Mouse (Mus musculus): ENCODE data around the gene Hey2. TPM values are rescaled to one million over a fixed set of nuclear protein-coding genes. Genes with fewer than 3 reads are reported as not detected.
A peak's percentile ranks its signal among the peaks of the same experiment; 100 is the strongest.

Gene Hey2
- polyA plus RNA-seq, 1 experiment from 2014 or later: 9.8 TPM

DNA sequence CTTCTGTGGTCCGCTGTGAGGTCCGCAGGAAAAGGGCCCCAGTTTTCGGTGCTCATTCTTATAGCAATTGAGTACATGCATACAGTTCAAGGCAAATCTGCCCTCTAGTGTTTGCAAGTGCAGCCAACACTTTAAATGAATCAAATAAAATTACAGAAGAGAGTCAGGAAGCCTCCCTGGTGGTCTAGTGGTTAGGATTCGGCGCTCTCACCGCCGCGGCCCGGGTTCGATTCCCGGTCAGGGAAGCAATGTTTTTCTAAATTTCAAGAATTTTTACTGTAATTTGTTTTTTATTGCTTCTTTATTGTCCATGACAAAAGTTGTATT lies 31.7 kb downstream of the Hey2 start:
- peaks cover 5% of the 10 kb centered on the region for H3K4me1 ChIP-seq
- H3K27ac ChIP-seq (replicated peaks): peak overlapping the region; percentile 64
- ATAC-seq (ENCODE audit: low FRiP score): peak; percentile 97
- H3K4me3 ChIP-seq (replicated peaks): peak overlapping the region; percentile 47
- H3K36me3 ChIP-seq: no peaks in the 10 kb centered on the region
- 16% methylated on average over 11 of the region's 11 CpGs for WGBS
- H3K27me3 ChIP-seq (replicated peaks): no peaks in the 10 kb centered on the region
- H3K9ac ChIP-seq (replicated peaks): peak overlapping the region; percentile 40
- no peaks in the 10 kb centered on the region for H3K9me3 ChIP-seq (replicated peaks)
- peak overlapping the region; percentile 52 for H3K4me2 ChIP-seq

DNA sequence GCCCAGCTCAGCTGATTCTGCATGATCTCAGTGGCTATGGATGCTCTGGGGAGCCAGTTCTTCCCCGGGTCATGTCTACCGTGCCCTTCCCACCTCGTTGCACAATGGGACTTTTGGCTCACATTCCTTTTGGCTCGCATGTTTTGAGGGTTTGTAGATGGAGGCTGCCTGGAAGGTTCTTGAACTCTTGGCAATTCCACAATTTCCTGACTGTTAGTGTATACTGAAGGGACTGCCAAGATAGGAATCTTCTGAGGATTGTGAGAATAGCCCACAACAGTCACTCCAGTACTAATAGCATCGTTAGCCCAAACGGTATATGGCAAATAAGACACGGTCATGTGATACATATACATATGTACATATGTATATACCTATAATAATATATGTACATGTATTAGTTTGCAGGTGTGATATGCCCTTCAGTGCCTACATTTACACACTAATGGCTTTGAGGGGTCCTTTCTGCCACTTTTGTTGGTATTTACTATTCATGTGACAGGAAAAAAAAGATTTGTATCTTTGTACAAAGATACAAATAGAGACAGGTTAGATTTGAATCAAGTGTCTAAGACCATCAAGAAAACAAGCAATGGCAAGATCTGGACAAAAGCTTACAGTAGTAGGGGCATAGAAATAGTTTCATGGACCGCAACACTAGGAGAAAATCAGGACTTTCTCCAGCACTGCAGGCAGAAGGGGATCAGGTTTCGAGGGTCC lies 32.2 kb downstream of the Hey2 start:
- H3K9me3 ChIP-seq (replicated peaks): no peaks in the 10 kb centered on the region
- H3K27me3 ChIP-seq (replicated peaks): no peaks in the 10 kb centered on the region
- peak overlapping the region; percentile 52 for H3K4me2 ChIP-seq
- no peaks in the 10 kb centered on the region for H3K36me3 ChIP-seq
- peaks cover 5% of the 10 kb centered on the region for H3K4me1 ChIP-seq
- peak overlapping the region; percentile 40 for H3K9ac ChIP-seq (replicated peaks)
- ATAC-seq (ENCODE audit: low FRiP score): peak; percentile 74
- H3K27ac ChIP-seq (replicated peaks): peak overlapping the region; percentile 64
- peak overlapping the region; percentile 47 for H3K4me3 ChIP-seq (replicated peaks)
- WGBS: 39% methylated on average over 9 of the region's 9 CpGs

DNA sequence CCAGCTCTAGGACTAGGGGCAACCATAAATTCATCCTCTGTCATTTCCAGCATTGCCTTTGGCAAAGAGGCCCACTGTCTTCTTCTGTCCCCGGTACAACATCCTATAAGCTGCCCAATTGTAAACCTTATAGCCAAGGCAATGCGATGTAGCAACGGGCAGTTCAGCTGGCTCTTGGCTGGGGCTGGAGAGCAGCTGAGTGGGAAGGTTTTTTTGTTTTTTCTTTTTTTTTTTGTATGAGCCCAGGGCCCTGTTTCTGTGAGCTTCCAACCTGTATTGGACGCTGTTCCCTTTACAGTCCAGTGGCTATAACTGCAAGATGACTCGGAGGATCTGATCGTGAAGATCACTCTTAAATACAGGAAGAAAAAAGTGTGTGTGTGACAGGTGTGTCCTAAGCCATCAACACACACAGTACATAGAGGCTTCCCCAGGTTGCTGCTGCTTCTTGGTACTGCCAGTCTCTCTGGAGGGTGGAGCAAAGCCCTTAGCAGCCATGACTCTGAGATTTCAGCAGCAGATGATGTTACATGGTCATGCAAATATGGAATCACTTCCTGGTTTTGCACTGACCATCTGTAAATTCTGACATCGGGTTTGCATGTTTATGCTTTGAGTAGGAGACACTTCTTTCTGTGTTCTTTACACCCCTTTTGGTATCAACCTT lies 38.9 kb downstream of the Hey2 start:
- peak; percentile 7; the same call in 1 of the 2 replicates for ATAC-seq (ENCODE audit: low FRiP score)
- peak overlapping the region; percentile 77 for H3K4me2 ChIP-seq
- WGBS: 31% methylated on average over 7 of the region's 7 CpGs
- H3K27me3 ChIP-seq (replicated peaks): no peaks in the 10 kb centered on the region
- H3K4me3 ChIP-seq (replicated peaks): peak overlapping the region; percentile 96
- H3K27ac ChIP-seq (replicated peaks): peak overlapping the region; percentile 98
- peak overlapping the region; percentile 89 for H3K9ac ChIP-seq (replicated peaks)
- peaks cover 9% of the 10 kb centered on the region for H3K4me1 ChIP-seq
- H3K36me3 ChIP-seq: no peaks in the 10 kb centered on the region
- no peaks in the 10 kb centered on the region for H3K9me3 ChIP-seq (replicated peaks)

DNA sequence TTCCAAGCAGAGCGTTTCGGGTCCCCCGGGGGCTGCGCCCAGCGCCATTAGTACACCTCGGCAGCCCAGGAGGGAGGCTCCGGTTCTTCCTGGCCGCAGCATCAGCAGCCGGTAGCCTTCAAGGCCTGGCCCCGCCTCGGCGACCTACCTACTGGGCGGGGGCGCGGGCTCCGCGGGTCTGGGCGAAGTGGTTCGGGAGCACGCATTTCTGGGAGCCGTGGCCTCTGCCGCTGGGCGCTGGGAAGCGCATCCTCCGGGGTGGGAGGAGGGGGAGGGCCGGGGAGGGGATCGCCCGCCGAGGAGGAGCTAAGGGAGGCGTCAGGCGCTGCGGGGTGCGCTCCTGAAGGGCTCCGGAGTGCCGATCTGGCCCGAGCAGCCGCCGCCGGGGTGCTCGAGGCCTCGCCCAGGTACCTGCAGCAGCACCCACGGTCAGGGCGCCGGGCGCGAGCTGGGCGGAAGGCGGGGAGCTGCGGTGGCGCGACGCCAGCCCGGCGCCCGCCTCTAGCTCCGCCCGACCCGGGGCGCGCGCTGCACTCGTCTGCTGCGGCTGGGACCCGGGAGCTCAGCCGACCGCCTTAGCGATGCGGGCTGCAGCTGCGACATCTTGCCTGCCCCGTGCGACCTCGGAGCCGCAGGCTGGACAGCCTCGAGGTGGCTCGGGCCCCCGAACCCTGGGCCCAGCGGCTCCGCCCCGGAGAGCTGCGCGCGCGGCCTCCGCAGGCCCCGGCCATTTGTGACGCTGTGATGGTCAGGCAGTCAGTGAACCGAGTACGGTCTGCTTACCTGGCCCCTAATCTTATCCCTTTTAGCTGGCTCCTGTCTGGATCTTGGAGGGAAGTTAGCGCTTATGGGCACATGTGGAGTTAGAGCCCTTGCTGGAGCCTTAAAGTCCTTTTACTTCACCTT lies 39.7 kb downstream of the Hey2 start, which contains the start of gene Ncoa7:
Gene Ncoa7 (minus strand): TSS at position 646 of the 906 bp plus-strand sequence.
- WGBS: under 1% methylated on average over 88 of the region's 89 CpGs
- ATAC-seq (ENCODE audit: low FRiP score): peak; percentile 92
- peak within 1 kb of the TSS; percentile 77 for H3K4me2 ChIP-seq

DNA sequence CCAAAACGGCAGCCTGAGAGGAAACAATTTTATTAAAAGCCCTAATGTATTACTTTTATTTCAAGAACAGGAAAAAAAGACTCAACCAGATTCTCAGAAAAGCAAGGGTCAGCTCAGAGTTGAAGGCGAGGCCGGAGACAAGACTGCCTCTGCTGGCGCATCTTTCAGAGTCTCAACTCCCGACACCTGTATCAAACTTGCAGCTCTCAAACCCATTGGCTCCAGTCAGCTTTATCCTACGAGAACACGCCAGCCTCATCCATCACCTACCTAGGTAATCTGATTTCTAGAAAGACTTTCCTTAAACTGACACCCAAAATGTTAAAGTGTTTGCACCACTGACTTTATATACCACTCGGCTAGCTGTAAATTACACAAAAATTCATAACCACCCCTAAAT lies 40.6 kb downstream of the Hey2 start:
- H3K9me3 ChIP-seq (replicated peaks): no peaks in the 10 kb centered on the region
- peak overlapping the region; percentile 96 for H3K4me3 ChIP-seq (replicated peaks)
- peak; percentile 43 for ATAC-seq (ENCODE audit: low FRiP score)
- no peaks in the 10 kb centered on the region for H3K36me3 ChIP-seq
- H3K27me3 ChIP-seq (replicated peaks): no peaks in the 10 kb centered on the region
- 8% methylated on average over 8 of the region's 8 CpGs for WGBS
- peak overlapping the region; percentile 89 for H3K9ac ChIP-seq (replicated peaks)
- peak overlapping the region; percentile 77 for H3K4me2 ChIP-seq
- peaks cover 9% of the 10 kb centered on the region for H3K4me1 ChIP-seq
- H3K27ac ChIP-seq (replicated peaks): peak overlapping the region; percentile 98

More for the DNA sequence above, 39.7 kb downstream of the Hey2 start, which contains the start of gene Ncoa7:
- H3K36me3 ChIP-seq: no peaks in the 10 kb centered on the region
- peak within 1 kb of the TSS; percentile 89 for H3K9ac ChIP-seq (replicated peaks)
- H3K27ac ChIP-seq (replicated peaks): peak within 1 kb of the TSS; percentile 98
- H3K4me3 ChIP-seq (replicated peaks): peak within 1 kb of the TSS; percentile 96
- no peaks in the 10 kb centered on the region for H3K27me3 ChIP-seq (replicated peaks)
- peaks cover 9% of the 10 kb centered on the region for H3K4me1 ChIP-seq
- no peaks in the 10 kb centered on the region for H3K9me3 ChIP-seq (replicated peaks)

DNA sequence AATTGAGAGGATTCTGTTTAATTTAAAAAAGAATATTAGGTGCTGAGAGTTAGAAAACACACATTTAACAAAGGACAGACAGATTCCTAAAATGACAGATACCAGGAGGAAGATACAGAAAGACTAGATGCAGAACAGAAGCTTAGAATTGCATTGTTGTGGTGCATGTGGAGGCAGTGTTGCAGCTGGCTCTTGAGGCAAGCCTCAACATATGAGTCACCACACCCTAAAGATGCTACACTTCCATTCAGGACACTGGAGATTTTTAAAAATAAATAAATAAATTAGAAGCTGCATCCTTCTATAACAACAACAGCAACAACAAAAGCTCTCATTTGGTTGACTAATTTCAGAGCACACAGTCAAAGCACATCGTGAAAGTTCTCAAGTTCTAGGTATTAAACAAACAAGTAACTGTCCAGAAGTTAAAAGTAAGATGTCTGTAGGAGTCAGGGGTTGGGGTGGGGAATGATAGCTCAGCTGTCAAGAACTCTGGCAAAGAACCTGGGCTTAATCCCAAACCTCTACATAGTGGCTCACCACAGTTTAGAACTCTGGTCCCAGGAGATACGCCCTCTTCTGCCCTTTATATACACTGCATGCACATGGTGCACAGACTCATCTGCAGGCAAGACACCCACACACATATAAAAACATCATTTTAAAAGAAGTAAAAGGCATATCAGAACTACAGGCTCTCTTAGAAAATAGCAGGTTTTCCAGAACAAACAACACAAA lies 42.7 kb downstream of the Hey2 start:
- Histone ChIP-seq H3K9ac (replicated peaks) (no peak overlapping the region), H3K4me2 (no peak overlapping the region), H3K27ac (replicated peaks) (no peak overlapping the region), H3K27me3 (replicated peaks) (no peaks in the 10 kb centered on the region), H3K4me3 (replicated peaks) (no peak overlapping the region), H3K4me1 (peaks cover 9% of the 10 kb centered on the region), H3K36me3 (0 out of 2 replicates have a peak, but pooled peaks cover 4% of the 10 kb centered on the region), H3K9me3 (replicated peaks) (no peaks in the 10 kb centered on the region)
- WGBS: 90% methylated on average over 2 of the region's 2 CpGs
- ATAC-seq (ENCODE audit: low FRiP score): no peak

DNA sequence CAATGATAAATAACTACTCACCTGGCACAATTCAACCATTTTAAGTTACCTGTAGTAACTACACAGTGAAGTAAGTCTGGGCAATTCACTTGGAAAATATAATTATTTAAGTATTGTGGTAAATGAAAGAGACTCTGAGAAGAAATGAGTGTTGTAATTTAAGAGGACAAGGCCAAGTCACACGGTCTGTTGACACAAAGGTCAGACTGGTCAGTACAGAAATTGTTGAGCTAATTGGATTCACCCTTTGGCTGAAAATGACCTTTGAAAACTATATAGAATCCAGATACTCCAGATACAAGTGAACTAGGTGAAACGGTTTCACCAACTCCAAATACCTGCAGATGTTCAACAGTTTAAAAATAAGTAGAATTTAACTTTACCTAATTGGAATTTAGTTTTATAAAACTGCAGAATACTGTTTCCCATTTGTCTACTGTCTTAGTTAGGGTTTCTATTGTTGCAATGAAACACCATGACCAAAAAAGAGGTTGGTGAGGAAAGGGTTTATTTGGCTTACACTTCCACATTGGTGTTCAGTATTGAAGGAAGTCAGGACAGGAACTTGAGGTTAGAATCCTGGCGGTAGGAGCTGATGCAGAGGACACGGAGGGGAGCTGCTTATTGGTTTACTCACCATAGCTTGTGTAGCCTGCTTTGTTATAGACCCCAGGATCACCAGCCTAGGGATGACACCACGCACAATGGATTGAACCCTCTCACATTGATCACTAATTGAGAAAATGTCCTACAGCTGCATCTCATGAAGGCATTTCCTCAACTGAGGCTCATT lies 45.9 kb downstream of the Hey2 start:
- Histone ChIP-seq H3K4me3 (replicated peaks) (no peak overlapping the region), H3K9me3 (replicated peaks) (0 out of 2 replicates have a peak, but pooled peaks cover 13% of the 10 kb centered on the region), H3K4me2 (no peak overlapping the region), H3K4me1 (no peaks in the 10 kb centered on the region), H3K27ac (replicated peaks) (no peak overlapping the region), H3K27me3 (replicated peaks) (no peaks in the 10 kb centered on the region), H3K9ac (replicated peaks) (no peak overlapping the region), H3K36me3 (peaks cover 11% of the 10 kb centered on the region)
- ATAC-seq (ENCODE audit: low FRiP score): no peak
- 86% methylated on average over 5 of the region's 5 CpGs for WGBS

DNA sequence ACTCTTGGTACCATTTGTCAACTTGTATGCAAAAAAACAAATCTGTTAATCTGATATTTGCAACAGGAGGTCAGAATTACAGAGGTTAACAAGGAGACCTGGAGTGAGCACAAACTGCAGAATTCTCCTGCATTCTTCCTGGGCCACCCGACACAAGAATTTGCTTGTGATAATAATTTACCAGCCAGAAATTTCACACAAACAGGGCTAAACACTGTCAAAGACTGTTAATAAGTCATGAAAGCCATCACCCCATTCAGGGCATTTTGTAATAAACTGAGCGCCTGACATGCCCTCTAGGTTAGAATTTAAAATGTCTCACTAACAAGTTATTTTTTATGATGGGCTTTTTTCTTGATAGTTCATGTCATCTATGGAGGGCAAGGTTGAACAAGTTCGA lies 51.6 kb downstream of the Hey2 start:
- Histone ChIP-seq H3K4me2 (no peak overlapping the region), H3K27me3 (replicated peaks) (no peaks in the 10 kb centered on the region), H3K9ac (replicated peaks) (no peak overlapping the region), H3K4me3 (replicated peaks) (no peak overlapping the region), H3K27ac (replicated peaks) (no peak overlapping the region), H3K9me3 (replicated peaks) (0 out of 2 replicates have a peak, but pooled peaks cover 15% of the 10 kb centered on the region), H3K36me3 (peaks cover 11% of the 10 kb centered on the region), H3K4me1 (no peaks in the 10 kb centered on the region)
- no peak for ATAC-seq (ENCODE audit: low FRiP score)
- 94% methylated on average over 3 of the region's 3 CpGs for WGBS

DNA sequence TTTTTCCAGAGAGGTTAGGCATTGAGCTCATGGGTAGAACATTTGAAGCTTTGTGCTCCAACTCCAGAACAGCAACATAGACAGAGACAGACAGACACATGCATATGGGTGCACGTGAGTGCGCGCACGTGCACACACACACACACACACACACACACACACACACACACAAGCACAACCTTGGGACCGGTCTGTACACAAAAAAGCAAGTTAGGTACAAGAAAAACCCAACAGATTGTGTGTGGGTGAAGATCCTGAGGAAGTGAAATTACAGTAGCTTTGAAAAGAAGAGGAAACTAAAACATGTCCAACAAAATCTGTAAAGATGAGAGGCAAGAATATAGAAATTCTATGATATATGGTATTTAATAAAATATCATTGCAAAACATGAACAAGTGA lies 53.1 kb downstream of the Hey2 start:
- Histone ChIP-seq H3K4me1 (no peaks in the 10 kb centered on the region), H3K4me2 (no peak overlapping the region)
- WGBS: 99% methylated on average over 5 of the region's 5 CpGs

DNA sequence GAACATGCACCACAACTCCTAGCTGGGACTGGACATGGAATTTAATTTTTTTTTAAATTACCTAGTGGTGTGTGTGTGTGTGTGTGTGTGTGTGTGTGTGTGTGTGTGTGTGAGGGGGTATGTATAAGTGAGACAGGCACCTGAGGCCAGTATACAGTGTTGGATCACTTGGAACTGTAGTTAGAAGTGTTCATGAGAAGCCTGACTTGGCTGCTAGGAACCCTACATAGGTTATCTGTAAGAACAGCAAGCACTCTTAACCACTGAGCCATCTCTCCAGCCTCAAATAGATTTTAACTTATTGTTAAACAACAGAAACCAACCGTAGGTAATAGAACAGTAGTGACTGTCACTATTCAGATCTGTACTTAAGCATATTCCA lies 54.3 kb downstream of the Hey2 start:
- Histone ChIP-seq H3K4me3 (replicated peaks) (no peak overlapping the region), H3K36me3 (no peaks in the 10 kb centered on the region), H3K27me3 (replicated peaks) (no peaks in the 10 kb centered on the region), H3K9ac (replicated peaks) (no peak overlapping the region), H3K27ac (replicated peaks) (no peak overlapping the region), H3K9me3 (replicated peaks) (0 out of 2 replicates have a peak, but pooled peaks cover 9% of the 10 kb centered on the region), H3K4me2 (no peak overlapping the region), H3K4me1 (no peaks in the 10 kb centered on the region)
- no peak for ATAC-seq (ENCODE audit: low FRiP score)
- WGBS: 98% methylated on average over 1 of the region's 1 CpGs

More for the DNA sequence above, 53.1 kb downstream of the Hey2 start:
- Histone ChIP-seq H3K9ac (replicated peaks) (no peak overlapping the region), H3K27ac (replicated peaks) (no peak overlapping the region), H3K27me3 (replicated peaks) (no peaks in the 10 kb centered on the region), H3K4me3 (replicated peaks) (no peak overlapping the region), H3K36me3 (peaks cover 5% of the 10 kb centered on the region), H3K9me3 (replicated peaks) (0 out of 2 replicates have a peak, but pooled peaks cover 13% of the 10 kb centered on the region)
- ATAC-seq (ENCODE audit: low FRiP score): no peak

Measured in neural tube, embryonic 15.5 days (tissue).